Mouse (Mus musculus): ENCODE measurements around the gene Vps53.

The Vps53 gene

GRCm38 (mm10) chr11:76059971-76060370 lies 119.5 kb downstream of the Vps53 start:
- no peak for DNase-seq (ENCODE audit: low spot score in 2 of 2)

- no peak for DNase-seq (ENCODE audit: low spot score in 2 of 2)
Measured at GRCm38 (mm10) chr11:76056487-76056886, 123.0 kb downstream of the Vps53 start.

- no peak for DNase-seq (ENCODE audit: low spot score in 2 of 2)
Measured at GRCm38 (mm10) chr11:76052496-76052895, 127.0 kb downstream of the Vps53 start.

- DNase-seq (ENCODE audit: low spot score in 2 of 2), result no peak
Measured at GRCm38 (mm10) chr11:76050967-76051512, 128.4 kb downstream of the Vps53 start.

GRCm38 (mm10) chr11:76050509-76050908 lies 128.9 kb downstream of the Vps53 start:
- DNase-seq (ENCODE audit: low spot score in 2 of 2), result no peak

- no peak for DNase-seq (ENCODE audit: low spot score in 2 of 2)
Measured at GRCm38 (mm10) chr11:76045367-76045766, 134.1 kb downstream of the Vps53 start.

GRCm38 (mm10) chr11:76044468-76044867 lies 135.0 kb downstream of the Vps53 start:
- no peak for DNase-seq (ENCODE audit: low spot score in 2 of 2)

GRCm38 (mm10) chr11:76042882-76043281 lies 136.6 kb downstream of the Vps53 start:
- DNase-seq (ENCODE audit: low spot score in 2 of 2), result peak; percentile 67 to 70

- DNase-seq (ENCODE audit: low spot score in 2 of 2), result no peak
Measured at GRCm38 (mm10) chr11:76042041-76042638, 137.3 kb downstream of the Vps53 start.

GRCm38 (mm10) chr11:76040761-76041376 lies 138.6 kb downstream of the Vps53 start:
- DNase-seq (ENCODE audit: low spot score in 2 of 2), result no peak

- DNase-seq (ENCODE audit: low spot score in 2 of 2), result no peak
Measured at GRCm38 (mm10) chr11:76040106-76040505, 139.3 kb downstream of the Vps53 start.

GRCm38 (mm10) chr11:76039271-76040053 lies 140.0 kb downstream of the Vps53 start:
- no peak for DNase-seq (ENCODE audit: low spot score in 2 of 2)

- DNase-seq (ENCODE audit: low spot score in 2 of 2), result no peak
Measured at GRCm38 (mm10) chr11:76037581-76038294, 141.7 kb downstream of the Vps53 start.

- no peak for DNase-seq (ENCODE audit: low spot score in 2 of 2)
Measured at GRCm38 (mm10) chr11:76035182-76035581, 144.3 kb downstream of the Vps53 start.

- peak in 1 of 2 experiments; percentile 33 for DNase-seq (ENCODE audit: low spot score in 2 of 2)
Measured at GRCm38 (mm10) chr11:76033836-76034235, 145.6 kb downstream of the Vps53 start.

GRCm38 (mm10) chr11:76033359-76033758 lies 146.1 kb downstream of the Vps53 start:
- DNase-seq (ENCODE audit: low spot score in 2 of 2), result no peak

- no peak for DNase-seq (ENCODE audit: low spot score in 2 of 2)
Measured at GRCm38 (mm10) chr11:76028072-76028465, 151.4 kb downstream of the Vps53 start.

GRCm38 (mm10) chr11:76027139-76028071 lies 152.0 kb downstream of the Vps53 start, which contains the start of gene Rflnb:
Gene Rflnb, minus strand, starts transcription at chr11:76027782.
- DNase-seq (ENCODE audit: low spot score in 2 of 2), result peak; percentile 43 to 46

GRCm38 (mm10) chr11:76026527-76027138 lies 152.8 kb downstream of the Vps53 start:
- no peak for DNase-seq (ENCODE audit: low spot score in 2 of 2)

- DNase-seq (ENCODE audit: low spot score in 2 of 2), result no peak
Measured at GRCm38 (mm10) chr11:76025080-76025583, 154.3 kb downstream of the Vps53 start.
